ENCODE assay signal across 7 mouse cellular contexts in genomic region chr11:88048961-88049670, GRCm38 (mm10). TPM values are rescaled to one million over a fixed set of nuclear protein-coding genes. Genes with fewer than 3 reads are reported as not detected.
DNase-seq lines count a peak whose midpoint lies in the region; ATAC-seq and TF ChIP-seq lines count a peak whose summit lies in the region.

No protein-coding gene starts in this region.

- ATAC-seq in intestine, embryonic 14.5 days (replicated peaks; ENCODE audit: low FRiP score, low TSS enrichment, low read depth) = no peak
- ATAC-seq in neural tube, embryonic 13.5 days (ENCODE audit: low read depth) = no peak

- H3K4me2 ChIP-seq in intestine, embryonic 14.5 days (ENCODE audit: low read length) = peak overlapping the region; percentile 94
- peak overlapping the region; percentile 88 for H3K4me2 ChIP-seq in neural tube, embryonic 13.5 days

- no peaks in the 10 kb centered on the region for H3K27me3 ChIP-seq in testis, adult 2 months (ENCODE audit: control insufficient read depth, insufficient read depth, low read length)
- no peaks in the 10 kb centered on the region for H3K27me3 ChIP-seq in intestine, embryonic 14.5 days (replicated peaks; ENCODE audit: control insufficient read depth, insufficient read depth, low read length)
- no peaks in the 10 kb centered on the region for H3K27me3 ChIP-seq in neural tube, embryonic 13.5 days

- H3K4me3 ChIP-seq in testis, adult 2 months (ENCODE audit: control insufficient read depth, low read depth, low read length) = peak overlapping the region; percentile 86
- H3K4me3 ChIP-seq in intestine, embryonic 14.5 days (ENCODE audit: low read depth, low read length) = peak overlapping the region; percentile 100
- H3K4me3 ChIP-seq in neural tube, embryonic 13.5 days = peak overlapping the region; percentile 99

- no peak for TF ChIP-seq CTCF in testis, adult 2 months (IDR thresholded peaks at IDR 0.05; ENCODE audit: control insufficient read depth, insufficient read depth, insufficient replicate concordance, low read depth, low read length)

- H3K4me1 ChIP-seq in testis, adult 2 months (ENCODE audit: control insufficient read depth, insufficient read depth, low read length) = peaks cover 4% of the 10 kb centered on the region
- H3K4me1 ChIP-seq in intestine, embryonic 14.5 days (replicated peaks; ENCODE audit: control insufficient read depth, insufficient read depth, low read length) = peaks cover 25% of the 10 kb centered on the region
- peaks cover 51% of the 10 kb centered on the region for H3K4me1 ChIP-seq in neural tube, embryonic 13.5 days (replicated peaks)

- WGBS in intestine, embryonic 14.5 days = 16% methylated on average over 26 of the region's 26 CpGs
- 22% methylated on average over 26 of the region's 26 CpGs for WGBS in neural tube, embryonic 13.5 days

- peaks cover 3% of the 10 kb centered on the region for H3K36me3 ChIP-seq in testis, adult 2 months (ENCODE audit: control insufficient read depth, insufficient read depth, low read length)
- peaks cover 54% of the 10 kb centered on the region for H3K36me3 ChIP-seq in intestine, embryonic 14.5 days (ENCODE audit: control insufficient read depth, insufficient read depth, low read length)
- peaks cover 29% of the 10 kb centered on the region for H3K36me3 ChIP-seq in neural tube, embryonic 13.5 days

- peak overlapping the region; percentile 43 for H3K27ac ChIP-seq in testis, adult 2 months (ENCODE audit: control insufficient read depth, insufficient read depth, low read depth, low read length)
- no peak overlapping the region for H3K27ac ChIP-seq in intestine, embryonic 14.5 days (ENCODE audit: low read depth)
- H3K27ac ChIP-seq in neural tube, embryonic 13.5 days (replicated peaks) = 0 out of 2 replicates have a peak overlapping the region, but pooled peaks have one; percentile 9

- peak overlapping the region; percentile 100 for H3K9ac ChIP-seq in intestine, embryonic 14.5 days (ENCODE audit: low read length)
- H3K9ac ChIP-seq in neural tube, embryonic 13.5 days = peak overlapping the region; percentile 100

- H3K9me3 ChIP-seq in intestine, embryonic 14.5 days (ENCODE audit: control insufficient read depth, low read length) = no peaks in the 10 kb centered on the region
- H3K9me3 ChIP-seq in neural tube, embryonic 13.5 days = no peaks in the 10 kb centered on the region

- DNase-seq in testis, postnatal 14 days (ENCODE audit: low spot score) = no peak
- peak; percentile 50 for DNase-seq in c-Kit-positive CD71-positive TER-119-positive erythroid progenitor cells, embryonic 14.5 days (ENCODE audit: low spot score)
- DNase-seq in intestine, embryonic 14.5 days (ENCODE audit: low spot score) = no peak
- no peak for DNase-seq in right cerebral cortex, adult 2 months (ENCODE audit: low spot score in 2 of 2)
- no peak for DNase-seq in left cerebral cortex, adult 11 months (ENCODE audit: low spot score)

- no peak for TF ChIP-seq POLR2A in testis, adult 2 months (IDR thresholded peaks at IDR 0.05; ENCODE audit: control insufficient read depth, low read depth, low read length)

RNA-seq across cellular contexts. Expression of gene Srsf1, which starts 1.9 kb away (rescaled TPM):
- 68.5 and 95.9 TPM in 2 replicates for polyA plus RNA-seq in testis, adult 2 months (2012; rRNA removed)
- polyA plus RNA-seq in intestine, embryonic 14.5 days (2014; fragmentation: Nextera tagmentation; extraction: Ambion mirVana) = 334 and 353 TPM in 2 replicates
- 281 and 354 TPM in 2 replicates for polyA plus RNA-seq in neural tube, embryonic 13.5 days (2015; fragmentation: Nextera tagmentation; extraction: Ambion mirVana)

RNA-seq across cellular contexts. Expression of gene Vezf1, which starts 19.0 kb away (rescaled TPM):
- 4.1 and 4.4 TPM in 2 replicates for polyA plus RNA-seq in testis, adult 2 months (2012; rRNA removed)
- 40.0 and 43.0 TPM in 2 replicates for polyA plus RNA-seq in intestine, embryonic 14.5 days (2014; fragmentation: Nextera tagmentation; extraction: Ambion mirVana)
- 53.9 and 62.8 TPM in 2 replicates for polyA plus RNA-seq in neural tube, embryonic 13.5 days (2015; fragmentation: Nextera tagmentation; extraction: Ambion mirVana)

RNA-seq across cellular contexts. Expression of gene Cuedc1, which starts 48.7 kb away (rescaled TPM):
- polyA plus RNA-seq in testis, adult 2 months (2012; rRNA removed) = 1.9 and 3.9 TPM in 2 replicates
- polyA plus RNA-seq in intestine, embryonic 14.5 days (2014; fragmentation: Nextera tagmentation; extraction: Ambion mirVana) = 16.7 and 16.9 TPM in 2 replicates
- polyA plus RNA-seq in neural tube, embryonic 13.5 days (2015; fragmentation: Nextera tagmentation; extraction: Ambion mirVana) = 51.3 and 59.1 TPM in 2 replicates
